In the genomic region with DNA sequence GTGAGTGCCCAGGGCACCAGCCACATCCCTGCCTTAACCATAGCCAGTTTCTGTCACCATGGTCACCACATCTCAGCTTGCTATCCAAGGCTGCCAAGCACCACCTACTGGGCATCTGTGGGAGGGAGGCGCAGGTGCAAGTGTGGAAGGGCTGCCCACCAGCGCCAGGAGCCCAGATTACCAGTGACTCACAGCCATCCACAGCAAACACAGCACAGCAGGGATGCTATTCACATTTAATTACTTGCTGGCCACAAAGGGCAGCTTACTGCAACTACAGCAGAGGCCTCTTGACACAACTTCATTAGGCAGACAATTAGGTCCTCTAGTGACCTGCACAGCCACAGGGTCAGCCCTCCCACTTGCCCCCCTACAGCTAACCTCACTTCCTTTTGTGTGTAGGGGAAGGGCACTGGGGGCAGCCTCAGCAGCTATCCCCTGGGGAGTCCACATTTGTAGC, we compare ENCODE assay signal across 8 mouse cellular contexts. TPM values are rescaled to one million over a fixed set of nuclear protein-coding genes. Genes with fewer than 3 reads are reported as not detected.
DNase-seq lines count a peak whose midpoint lies in the region; ATAC-seq lines count a peak whose summit lies in the region.

No protein-coding gene starts in this region.

- peak; percentile 66 to 80 for DNase-seq in cerebellum, postnatal 10 days
- no peak for DNase-seq in cerebellum, postnatal 25 days
- DNase-seq in embryonic facial prominence, embryonic 14.5 days (ENCODE audit: low spot score), result peak; percentile 62
- peak; percentile 80 to 87 for DNase-seq in layer of hippocampus, adult 18-20 months (ENCODE audit: low spot score in 2 of 2)
- DNase-seq in spleen, postnatal 10 days (ENCODE audit: low spot score in 2 of 2), result no peak
- DNase-seq in gastrocnemius, postnatal 10 days, result no peak
- no peak for DNase-seq in kidney, adult 9 months

- H3K27me3 ChIP-seq in embryonic facial prominence, embryonic 14.5 days (replicated peaks; ENCODE audit: control insufficient read depth, insufficient read depth, low read length), result no peaks in the 10 kb centered on the region
- no peaks in the 10 kb centered on the region for H3K27me3 ChIP-seq in midbrain, embryonic 16.5 days (ENCODE audit: control insufficient read depth, insufficient read depth, low read depth, low read length)

- no peak overlapping the region for H3K4me3 ChIP-seq in embryonic facial prominence, embryonic 14.5 days (ENCODE audit: low read depth, low read length)
- no peak overlapping the region for H3K4me3 ChIP-seq in midbrain, embryonic 16.5 days (ENCODE audit: low read depth, low read length)

- no peaks in the 10 kb centered on the region for H3K4me1 ChIP-seq in embryonic facial prominence, embryonic 14.5 days (ENCODE audit: control insufficient read depth, insufficient read depth, low read length)
- no peaks in the 10 kb centered on the region for H3K4me1 ChIP-seq in midbrain, embryonic 16.5 days (ENCODE audit: control insufficient read depth, insufficient read depth, low read length)

- no peaks in the 10 kb centered on the region for H3K9me3 ChIP-seq in embryonic facial prominence, embryonic 14.5 days (ENCODE audit: control insufficient read depth, low read length)
- H3K9me3 ChIP-seq in midbrain, embryonic 16.5 days (replicated peaks; ENCODE audit: control insufficient read depth, low read length, poor library complexity, severe bottlenecking), result no peaks in the 10 kb centered on the region

- no peak overlapping the region for H3K9ac ChIP-seq in embryonic facial prominence, embryonic 14.5 days (ENCODE audit: low read depth, low read length)
- H3K9ac ChIP-seq in midbrain, embryonic 16.5 days (ENCODE audit: low read depth, low read length), result no peak overlapping the region

- peak; percentile 63 for ATAC-seq in embryonic facial prominence, embryonic 14.5 days (ENCODE audit: low read depth)
- peak; percentile 55 for ATAC-seq in midbrain, embryonic 16.5 days

- H3K36me3 ChIP-seq in embryonic facial prominence, embryonic 14.5 days (ENCODE audit: control insufficient read depth, insufficient read depth, low read length), result peaks cover 73% of the 10 kb centered on the region
- H3K36me3 ChIP-seq in midbrain, embryonic 16.5 days (ENCODE audit: control insufficient read depth, insufficient read depth, low read length), result peaks cover 26% of the 10 kb centered on the region

- no peak overlapping the region for H3K4me2 ChIP-seq in embryonic facial prominence, embryonic 14.5 days (ENCODE audit: low read depth, low read length)
- no peak overlapping the region for H3K4me2 ChIP-seq in midbrain, embryonic 16.5 days (ENCODE audit: low read length)

- H3K27ac ChIP-seq in embryonic facial prominence, embryonic 14.5 days (replicated peaks; ENCODE audit: low read depth, low read length), result no peak overlapping the region
- peak overlapping the region; percentile 55; the same call in 1 of the 2 replicates for H3K27ac ChIP-seq in midbrain, embryonic 16.5 days (ENCODE audit: low read length)

- 35% methylated on average over 2 of the region's 2 CpGs for WGBS in embryonic facial prominence, embryonic 14.5 days
- 14% methylated on average over 2 of the region's 2 CpGs for WGBS in midbrain, embryonic 16.5 days

RNA-seq across cellular contexts. Expression of gene Med16, which starts 7.7 kb away (rescaled TPM):
- 33.7 and 40.2 TPM in 2 replicates for polyA plus RNA-seq in embryonic facial prominence, embryonic 14.5 days (2014; fragmentation: Nextera tagmentation; extraction: Ambion mirVana)
- total RNA-seq in layer of hippocampus, adult 18-20 months (2021), result 10 to 100 TPM; 53.8 to 55.2 TPM
- polyA plus RNA-seq in midbrain, embryonic 16.5 days (2015; fragmentation: Nextera tagmentation; extraction: Ambion mirVana), result 55.4 and 56.6 TPM in 2 replicates
- 10 to 100 TPM; 39.6 to 43.8 TPM for total RNA-seq in gastrocnemius, postnatal 10 days (2021)

RNA-seq across cellular contexts. Expression of gene Gm26602, which starts 9.7 kb away (rescaled TPM):
- 4.1 and 6.7 TPM in 2 replicates for polyA plus RNA-seq in embryonic facial prominence, embryonic 14.5 days (2014; fragmentation: Nextera tagmentation; extraction: Ambion mirVana)
- total RNA-seq in layer of hippocampus, adult 18-20 months (2021), result not detected
- polyA plus RNA-seq in midbrain, embryonic 16.5 days (2015; fragmentation: Nextera tagmentation; extraction: Ambion mirVana), result 2.6 and 13.4 TPM in 2 replicates
- total RNA-seq in gastrocnemius, postnatal 10 days (2021), result not detected

RNA-seq across cellular contexts. Expression of gene Cfd, which starts 10.3 kb away (rescaled TPM):
- polyA plus RNA-seq in embryonic facial prominence, embryonic 14.5 days (2014; fragmentation: Nextera tagmentation; extraction: Ambion mirVana), result 0.22 TPM in 1 of 2 replicates, not detected in the other
- not detected for total RNA-seq in layer of hippocampus, adult 18-20 months (2021)
- polyA plus RNA-seq in midbrain, embryonic 16.5 days (2015; fragmentation: Nextera tagmentation; extraction: Ambion mirVana), result 0.20 TPM in 1 of 2 replicates, not detected in the other
- 10 to 100 TPM; 21.5 to 22.8 TPM for total RNA-seq in gastrocnemius, postnatal 10 days (2021)

RNA-seq across cellular contexts. Expression of gene Elane, which starts 14.9 kb away (rescaled TPM):
- 0.64 and 2.0 TPM in 2 replicates for polyA plus RNA-seq in embryonic facial prominence, embryonic 14.5 days (2014; fragmentation: Nextera tagmentation; extraction: Ambion mirVana)
- total RNA-seq in layer of hippocampus, adult 18-20 months (2021), result not detected
- not detected in 2 replicates for polyA plus RNA-seq in midbrain, embryonic 16.5 days (2015; fragmentation: Nextera tagmentation; extraction: Ambion mirVana)
- total RNA-seq in gastrocnemius, postnatal 10 days (2021), result 1 to 10 TPM in 1 of 2 experiments, not detected in 1; 1.9 TPM

RNA-seq across cellular contexts. Expression of gene Kiss1r, which starts 15.8 kb away (rescaled TPM):
- 0.56 and 0.58 TPM in 2 replicates for polyA plus RNA-seq in embryonic facial prominence, embryonic 14.5 days (2014; fragmentation: Nextera tagmentation; extraction: Ambion mirVana)
- total RNA-seq in layer of hippocampus, adult 18-20 months (2021), result 1 to 10 TPM; 6.7 to 7.8 TPM
- polyA plus RNA-seq in midbrain, embryonic 16.5 days (2015; fragmentation: Nextera tagmentation; extraction: Ambion mirVana), result 3.5 and 3.8 TPM in 2 replicates
- under 1 TPM; 0.23 to 0.59 TPM for total RNA-seq in gastrocnemius, postnatal 10 days (2021)

Comparison
In these comparisons a context has a peak if more than half of its experiments do, and no peak if none do; other contexts are left out.
1. DNase-seq: peak in cerebellum, postnatal 10 days (2 of 2), embryonic facial prominence, embryonic 14.5 days (single experiment) and layer of hippocampus, adult 18-20 months (2 of 2); none in cerebellum, postnatal 25 days (0 of 2), spleen, postnatal 10 days (0 of 2), gastrocnemius, postnatal 10 days (single experiment) and kidney, adult 9 months (single experiment).
2. RNA of gene Cfd, which starts 10.3 kb away (total RNA-seq): 21.5 to 22.8 TPM in gastrocnemius, postnatal 10 days; not detected in layer of hippocampus, adult 18-20 months; every median in the first group is over 10 times any median in the second.